Mouse (Mus musculus): ENCODE data around the gene Gm21994.
"Not testable (repeated sequence)": the region's sequence is repeated elsewhere in the genome, so short reads cannot be mapped to it uniquely, and the experiment has no call there.

The Gm21994 gene

DNA sequence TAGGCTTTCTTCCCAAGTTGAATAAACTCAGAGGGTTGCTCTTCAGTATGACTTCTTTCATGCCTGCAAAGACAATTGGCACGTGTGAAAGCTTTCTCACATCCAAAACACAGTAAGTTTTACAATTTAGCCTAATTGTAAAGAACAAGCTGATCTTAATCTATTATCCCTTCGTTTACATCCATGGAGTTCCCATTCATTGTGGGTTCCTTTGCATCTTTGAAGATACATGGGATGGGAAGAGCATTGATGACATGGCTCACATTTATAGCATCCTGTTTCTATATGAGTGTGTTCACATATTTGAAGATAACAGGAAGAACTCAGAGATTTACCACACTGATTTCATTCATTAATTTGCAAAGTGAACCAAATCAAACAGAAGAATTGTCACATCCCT, at the start of gene Gm21994:
Gene Gm21994 (minus strand): TSS at position 101 of the 400 bp plus-strand sequence.
- DNase-seq (ENCODE audit: low read depth, low spot score), result not testable (repeated sequence)

DNA sequence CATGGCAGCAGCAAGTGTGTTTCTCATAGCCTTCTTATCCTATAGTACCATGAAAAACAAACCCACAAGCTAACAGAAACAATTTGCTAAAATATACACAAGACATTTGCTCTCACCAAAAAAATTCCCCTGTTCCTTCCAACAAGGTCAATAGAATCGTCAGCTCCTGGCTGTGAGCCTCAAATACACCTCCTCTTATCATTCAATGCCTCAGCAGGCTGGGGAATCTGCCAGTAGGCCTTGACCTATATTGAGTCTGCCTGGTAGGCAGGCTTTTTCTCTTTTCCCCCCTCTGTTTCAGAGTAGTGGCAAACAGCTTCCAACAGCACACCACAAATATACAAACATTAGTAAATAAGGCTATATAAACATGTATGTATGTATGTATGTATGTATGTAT, 43.7 kb upstream of the Gm21994 start:
- no peak for DNase-seq (ENCODE audit: low read depth, low spot score)

DNA sequence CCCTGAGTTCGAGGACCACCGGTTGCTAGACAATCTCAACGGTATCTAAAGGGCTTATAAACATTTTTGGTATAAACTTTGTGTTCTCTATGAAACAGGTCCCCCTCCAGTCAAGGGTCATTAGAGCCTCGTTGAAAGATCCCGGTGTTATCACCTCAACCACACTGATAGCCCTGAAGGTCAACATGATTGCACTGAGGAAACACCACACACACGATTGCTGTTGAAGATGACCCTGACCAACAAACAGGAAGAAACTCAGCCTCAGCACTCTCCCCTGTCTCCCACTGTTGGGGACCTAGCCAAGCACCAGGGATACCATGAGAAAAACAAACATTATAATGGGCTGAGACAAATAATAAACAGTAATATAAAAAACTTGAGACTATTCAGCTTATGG, 38.3 kb upstream of the Gm21994 start:
- no peak for DNase-seq (ENCODE audit: low read depth, low spot score)

DNA sequence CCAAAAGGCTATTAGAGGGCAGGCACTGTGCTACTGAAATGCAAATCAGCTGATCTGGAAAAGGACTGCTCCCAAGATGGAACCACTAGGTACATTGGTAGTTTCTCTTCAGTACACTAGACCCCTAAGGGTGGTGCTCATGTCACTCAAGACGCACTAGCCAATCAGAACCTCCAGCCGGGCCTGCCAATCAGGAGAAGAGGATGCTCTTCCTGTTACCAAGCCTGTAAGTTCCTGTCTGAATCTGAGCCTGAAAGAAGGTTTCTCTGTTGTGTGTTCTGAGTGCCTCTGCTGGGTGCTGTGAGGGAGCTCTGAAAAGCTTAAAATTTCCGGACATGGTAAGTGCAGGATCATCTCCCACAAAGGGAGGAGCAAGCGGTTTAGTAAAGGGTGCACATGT, 1.9 kb upstream of the Gm21994 start, which contains the start of gene Gm14124:
Gene Gm14124 (plus strand): TSS at position 227 of the 400 bp plus-strand sequence.
- not testable (repeated sequence) for DNase-seq (ENCODE audit: low read depth, low spot score)

DNA sequence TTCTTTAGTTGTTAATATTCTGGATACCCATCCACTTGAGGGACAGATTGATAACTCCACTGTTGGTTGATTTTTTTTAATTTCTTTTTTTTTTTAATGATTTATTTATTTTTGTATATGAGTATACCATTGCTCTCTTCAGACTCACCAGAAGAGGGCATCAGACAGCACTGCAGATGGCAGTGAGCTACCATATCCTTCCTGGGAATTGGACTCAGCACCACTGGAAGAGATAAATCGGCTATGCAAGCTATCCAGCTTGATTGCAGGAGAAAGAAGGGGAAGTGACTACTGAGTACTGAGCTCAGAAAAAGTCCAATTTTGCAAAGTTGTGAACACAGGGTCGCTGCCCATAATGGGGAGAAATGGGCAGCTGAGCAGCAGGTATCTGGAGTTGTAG, 1.5 kb upstream of the Gm21994 start:
- DNase-seq (ENCODE audit: low read depth, low spot score), result not testable (repeated sequence)

DNA sequence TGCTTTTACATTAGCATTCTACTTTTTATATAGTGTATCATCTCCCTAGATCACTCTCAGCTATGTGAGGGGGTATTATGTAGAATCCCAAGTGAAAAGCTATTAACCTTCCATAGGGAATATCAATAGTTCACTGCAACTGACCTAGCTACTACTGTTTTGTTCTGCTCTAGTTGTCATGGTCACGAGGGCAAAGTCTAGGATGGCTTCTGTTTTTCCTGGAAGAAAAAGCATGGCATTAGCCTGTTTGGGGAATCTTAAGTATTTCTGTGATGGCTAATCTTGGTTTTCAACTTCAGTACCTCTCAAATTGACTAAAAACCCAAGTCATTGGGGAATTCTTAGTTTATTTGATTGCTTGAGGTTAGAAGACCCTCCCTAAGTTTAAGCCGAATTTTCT, 12.2 kb downstream of the Gm21994 start:
- DNase-seq (ENCODE audit: low read depth, low spot score), result no peak

DNA sequence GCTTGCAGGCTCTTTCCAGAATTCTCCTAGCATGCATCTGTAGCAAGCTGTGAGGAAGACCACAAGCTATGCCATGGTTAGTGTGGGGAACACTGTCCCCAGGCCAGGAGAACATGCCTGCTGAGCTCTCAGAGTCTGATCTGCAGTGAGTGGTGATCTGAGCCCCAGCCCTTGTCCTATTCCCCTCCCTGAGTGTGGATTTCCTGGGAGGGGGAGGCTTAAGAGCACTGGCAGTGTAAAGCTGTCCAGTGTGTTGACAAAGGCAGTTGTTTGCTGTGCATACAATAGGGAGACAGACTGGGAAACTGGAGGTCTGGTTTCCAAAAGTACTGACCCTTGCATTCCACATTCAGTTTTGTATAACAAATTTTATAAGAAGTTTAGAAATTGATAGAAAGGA, 32.1 kb downstream of the Gm21994 start:
- not testable (repeated sequence) for DNase-seq (ENCODE audit: low read depth, low spot score)

DNA sequence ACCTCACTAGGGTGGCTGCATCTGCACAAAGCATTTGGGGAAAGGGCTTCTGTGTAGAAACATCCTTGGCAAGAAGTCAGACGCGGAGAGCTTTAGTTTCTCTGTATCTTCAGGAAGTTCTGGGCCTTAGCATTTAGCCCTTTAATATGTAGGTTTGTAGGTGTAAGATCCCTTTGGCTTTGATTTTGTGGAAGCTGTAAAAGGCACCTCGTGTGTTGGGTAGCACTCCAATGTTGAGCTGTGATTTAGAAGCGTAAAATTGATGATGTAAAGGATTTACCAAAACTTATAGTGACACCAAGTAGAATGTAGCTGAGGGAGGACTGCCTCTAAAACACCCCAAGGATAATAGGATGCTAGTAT, 37.0 kb downstream of the Gm21994 start:
- DNase-seq (ENCODE audit: low read depth, low spot score), result not testable (repeated sequence)

DNA sequence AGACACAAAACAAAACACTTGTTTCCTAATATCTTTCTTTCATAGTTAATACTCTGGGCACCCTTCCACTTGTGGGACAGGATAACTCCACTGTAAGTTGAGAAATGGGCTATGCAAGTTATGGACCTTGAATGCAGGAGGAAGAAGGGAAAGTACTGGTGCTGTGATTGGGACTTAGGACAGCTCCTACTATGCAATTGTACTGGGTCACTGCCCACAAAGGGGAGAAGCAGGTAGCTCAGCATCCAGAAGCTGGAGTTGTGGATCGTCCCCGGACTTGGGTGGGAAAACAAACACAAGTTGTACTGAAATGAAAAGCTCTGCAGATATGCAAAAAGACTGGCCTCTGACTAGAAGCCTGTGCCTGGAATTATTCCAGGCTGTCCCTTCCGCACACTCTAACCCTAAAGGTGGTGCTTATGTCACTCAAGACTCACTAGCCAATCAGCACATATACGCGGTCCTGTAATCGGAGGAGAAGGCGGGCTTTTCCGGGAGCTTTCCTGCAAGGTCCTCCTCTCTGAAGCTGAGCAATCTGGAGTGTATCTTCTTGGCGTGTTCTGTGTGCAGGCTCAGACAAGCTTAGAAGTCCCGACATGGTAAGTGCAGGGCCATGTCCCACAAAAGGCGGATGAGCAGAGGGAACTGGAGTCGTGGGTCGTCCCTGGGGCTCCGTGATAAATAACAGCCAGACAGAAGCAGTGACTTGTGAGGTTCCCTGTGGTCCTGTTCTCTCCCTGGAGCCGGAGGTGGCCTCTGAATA, 37.6 kb downstream of the Gm21994 start, which contains the start of gene Zfp937:
Gene Zfp937 (plus strand): TSS at position 474 of the 763 bp plus-strand sequence.
- peak; percentile 17 for DNase-seq (ENCODE audit: low read depth, low spot score)

Measured in telencephalon, adult 2 months (tissue).